Mouse (Mus musculus) cerebellum, adult 11-12 months (tissue): ENCODE data around the gene Hs3st6.
"Not testable (repeated sequence)": the region's sequence is repeated elsewhere in the genome, so short reads cannot be mapped to it uniquely, and the experiment has no call there.

Experiments
- DNase-seq: peaks from one replicate; pipeline ENCODE4 v3.0.0; 2022

Gene Hs3st6

GRCm38 (mm10) chr17:24752415-24753394, at the start of gene Hs3st6:
Hs3st6 (plus strand) TSS chr17:24752988.
- no peak for DNase-seq

DNA sequence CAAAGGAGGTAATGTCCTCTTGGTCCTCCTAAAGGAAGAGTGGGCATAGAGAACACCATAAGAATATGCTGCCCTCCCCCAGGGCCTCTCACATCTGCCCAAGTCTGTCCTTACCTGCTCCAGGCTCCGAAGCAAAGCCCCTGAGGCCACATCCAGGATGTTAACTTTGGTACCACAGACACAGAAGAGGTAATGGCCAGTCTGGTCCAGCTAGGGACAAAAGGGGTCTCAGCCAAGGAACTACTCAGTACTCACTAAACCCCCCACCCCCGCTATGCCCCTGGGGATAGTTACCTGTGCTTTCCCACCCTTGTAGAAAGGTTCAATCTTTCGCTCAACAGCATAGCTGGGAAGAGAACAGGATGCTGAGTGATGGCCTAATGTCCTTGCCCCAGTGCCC, 47.0 kb upstream of the Hs3st6 start:
- DNase-seq: peak; percentile 19

DNA sequence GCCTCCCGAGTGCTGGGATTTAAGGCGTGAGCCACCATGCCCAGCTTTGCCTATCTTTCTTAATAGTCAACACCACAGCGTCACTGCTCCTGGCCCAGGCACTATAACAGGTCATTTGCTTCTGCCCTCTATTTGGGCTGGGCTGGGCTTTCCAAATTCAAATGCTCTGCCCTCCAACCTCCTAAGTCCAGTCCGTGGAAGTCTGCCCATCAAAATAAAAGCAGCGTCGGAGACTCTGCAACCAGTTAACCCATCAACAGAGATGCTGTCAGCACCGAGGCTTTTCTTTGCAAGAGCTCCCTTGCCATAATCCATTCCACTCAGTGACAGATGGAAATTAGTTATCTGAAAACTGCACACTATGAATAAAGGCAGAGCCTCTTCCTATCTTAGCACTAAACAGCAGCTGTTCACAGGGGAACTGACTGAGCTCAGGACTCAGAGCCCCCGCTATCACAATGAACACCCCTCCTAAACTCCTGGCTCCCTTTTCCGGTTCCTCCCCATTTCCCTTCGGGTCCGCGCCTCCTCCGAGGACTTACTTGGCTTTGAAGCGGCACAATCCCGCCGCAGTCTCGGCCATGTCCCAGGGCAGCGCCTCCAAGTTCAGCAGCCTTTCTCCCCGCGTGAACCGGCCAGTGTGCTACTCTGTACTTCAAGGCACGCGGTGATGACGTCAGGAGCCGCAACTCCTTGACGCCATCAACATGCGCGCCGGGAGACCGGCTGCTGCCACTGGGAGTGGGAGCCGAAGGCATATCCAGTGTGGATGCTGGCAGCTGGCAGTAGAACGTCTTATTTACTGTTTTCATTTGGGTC, 45.6 kb upstream of the Hs3st6 start, which contains the start of gene Tbl3:
Gene Tbl3, minus strand, starts transcription at position 679 of the 819 bp plus-strand sequence.
- DNase-seq: peak; percentile 90

- DNase-seq: no peak
Measured at GRCm38 (mm10) chr17:24707801-24708425, 44.9 kb upstream of the Hs3st6 start.

DNA sequence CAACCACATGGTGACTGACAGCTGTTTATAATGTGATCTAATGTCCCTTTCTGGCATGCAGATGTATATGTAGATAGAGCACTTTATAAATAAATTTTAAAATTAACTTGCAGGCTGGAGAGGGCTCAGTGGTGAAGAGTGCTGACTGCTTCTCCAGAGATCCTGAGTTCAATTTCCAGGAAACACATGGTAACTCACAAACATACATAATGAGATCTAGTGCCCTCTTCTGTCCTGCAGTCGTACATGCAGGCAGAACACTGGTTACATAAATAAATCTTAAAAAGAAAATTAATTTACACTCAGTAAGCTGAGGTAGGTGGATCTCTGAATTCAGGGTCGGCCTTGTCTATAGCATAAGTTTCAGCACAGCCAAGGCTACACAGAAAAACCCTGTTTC, 44.1 kb upstream of the Hs3st6 start:
- DNase-seq: no peak

- DNase-seq: no peak
Measured at GRCm38 (mm10) chr17:24715556-24715955, 37.2 kb upstream of the Hs3st6 start.

DNA sequence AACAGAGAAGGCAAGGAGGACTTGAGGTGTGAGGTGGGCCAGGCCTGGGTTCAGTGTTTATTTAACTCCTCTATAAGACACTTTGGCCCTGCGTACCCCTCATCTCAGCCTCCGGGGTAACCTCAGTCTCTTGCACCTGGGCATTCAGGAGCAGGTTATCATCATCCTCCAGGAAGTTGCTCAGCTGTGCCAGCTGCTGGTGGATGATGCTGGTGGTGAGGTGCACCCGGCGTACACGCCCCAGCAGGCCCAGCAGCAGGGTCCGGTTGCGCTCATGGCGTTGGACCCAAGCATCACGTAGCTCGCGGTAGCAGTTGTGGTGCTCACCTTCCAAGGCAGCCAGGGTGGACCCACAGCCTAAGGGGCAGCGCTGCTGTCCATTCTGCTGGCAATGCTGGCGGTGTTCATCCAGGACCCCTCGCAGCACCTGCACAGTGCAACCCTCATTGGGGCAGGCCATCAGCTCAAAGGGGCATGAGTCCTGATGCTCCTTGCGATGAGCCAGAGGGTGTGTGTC, 36.6 kb upstream of the Hs3st6 start:
- no peak for DNase-seq

DNA sequence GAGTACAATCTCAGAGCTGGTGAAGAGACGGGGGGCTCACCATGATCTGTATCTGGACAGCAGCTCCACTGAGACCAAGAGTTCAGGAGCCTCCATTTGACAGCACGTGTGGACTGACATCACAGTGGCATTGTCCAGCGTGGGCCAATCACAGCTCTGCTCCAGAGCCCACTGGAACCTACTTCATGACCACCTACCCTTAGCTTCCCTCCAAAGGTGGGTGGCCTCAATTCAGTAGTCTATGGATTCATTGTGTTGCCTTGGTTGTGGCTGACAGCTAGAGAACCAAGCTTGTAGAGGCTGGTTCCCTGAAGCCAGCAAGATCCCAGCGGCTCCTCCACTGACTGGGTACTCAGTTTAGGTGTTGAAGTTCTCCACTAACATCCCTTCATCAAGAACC, 34.8 kb upstream of the Hs3st6 start, which contains the start of the genes Rnf151 and Rps2:
Gene Rnf151, minus strand, starts transcription at position 121 of the 400 bp plus-strand sequence.
Gene Rps2, plus strand, starts transcription at position 174 of the 400 bp plus-strand sequence.
- DNase-seq: no peak

DNA sequence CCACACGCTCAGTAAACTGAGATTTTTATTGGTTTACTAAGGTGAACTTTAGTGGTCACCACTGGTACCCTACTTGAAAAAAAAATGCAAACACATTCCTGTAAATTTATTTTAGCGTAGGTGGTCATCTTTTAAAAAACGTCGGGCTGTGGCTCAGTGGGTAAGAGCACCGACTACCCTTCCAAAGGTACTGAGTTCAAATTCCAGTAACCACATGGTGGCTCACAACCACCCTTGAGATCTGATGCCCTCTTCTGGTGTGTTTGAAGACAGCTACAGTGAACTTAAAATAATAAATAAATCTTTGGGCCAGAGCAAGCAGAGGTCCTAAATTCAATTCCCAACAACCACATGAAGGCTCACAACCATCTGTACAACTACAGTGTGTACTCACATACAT, 33.9 kb upstream of the Hs3st6 start:
- not testable (repeated sequence) for DNase-seq

- DNase-seq: peak; percentile 99
Measured at GRCm38 (mm10) chr17:24719494-24720222, 33.1 kb upstream of the Hs3st6 start.

GRCm38 (mm10) chr17:24720616-24721015, 32.2 kb upstream of the Hs3st6 start:
- DNase-seq: not testable (repeated sequence)

- not testable (repeated sequence) for DNase-seq
Measured at GRCm38 (mm10) chr17:24721383-24721955, 31.3 kb upstream of the Hs3st6 start.

DNA sequence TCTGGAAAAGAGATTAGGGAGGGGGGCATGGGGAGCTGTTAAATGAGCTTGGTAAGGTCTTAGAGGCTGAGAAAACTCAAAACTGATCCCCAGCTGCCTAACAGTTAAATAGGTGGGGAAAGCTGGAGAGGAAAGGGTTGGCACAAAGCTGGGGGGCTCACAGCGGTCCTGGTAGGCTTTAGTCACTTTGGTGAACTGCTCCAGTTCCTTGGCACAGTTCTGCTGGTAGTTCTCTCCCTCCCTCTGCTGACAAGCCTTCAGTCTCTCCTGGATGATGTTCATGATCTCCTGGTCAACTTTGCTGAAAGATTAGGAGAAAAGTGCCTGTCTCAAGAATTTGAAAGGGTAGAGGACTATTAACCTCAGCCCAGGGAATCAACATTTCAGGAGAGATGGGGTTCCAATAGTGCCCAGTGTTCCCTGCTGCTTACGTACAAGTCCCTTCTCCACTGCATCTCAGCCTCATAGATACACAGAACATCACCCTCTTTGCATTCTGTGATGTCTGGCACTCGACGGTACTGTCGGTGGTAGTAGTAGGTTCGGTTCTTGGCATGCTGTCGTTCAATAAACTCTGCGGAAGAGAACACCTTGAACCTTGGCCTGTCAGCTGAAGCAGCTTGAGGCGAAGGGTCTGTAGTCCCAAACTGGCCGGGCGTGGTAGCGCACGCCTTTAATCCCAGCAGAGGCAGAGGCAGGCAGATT, 30.4 kb upstream of the Hs3st6 start:
- DNase-seq: no peak

DNA sequence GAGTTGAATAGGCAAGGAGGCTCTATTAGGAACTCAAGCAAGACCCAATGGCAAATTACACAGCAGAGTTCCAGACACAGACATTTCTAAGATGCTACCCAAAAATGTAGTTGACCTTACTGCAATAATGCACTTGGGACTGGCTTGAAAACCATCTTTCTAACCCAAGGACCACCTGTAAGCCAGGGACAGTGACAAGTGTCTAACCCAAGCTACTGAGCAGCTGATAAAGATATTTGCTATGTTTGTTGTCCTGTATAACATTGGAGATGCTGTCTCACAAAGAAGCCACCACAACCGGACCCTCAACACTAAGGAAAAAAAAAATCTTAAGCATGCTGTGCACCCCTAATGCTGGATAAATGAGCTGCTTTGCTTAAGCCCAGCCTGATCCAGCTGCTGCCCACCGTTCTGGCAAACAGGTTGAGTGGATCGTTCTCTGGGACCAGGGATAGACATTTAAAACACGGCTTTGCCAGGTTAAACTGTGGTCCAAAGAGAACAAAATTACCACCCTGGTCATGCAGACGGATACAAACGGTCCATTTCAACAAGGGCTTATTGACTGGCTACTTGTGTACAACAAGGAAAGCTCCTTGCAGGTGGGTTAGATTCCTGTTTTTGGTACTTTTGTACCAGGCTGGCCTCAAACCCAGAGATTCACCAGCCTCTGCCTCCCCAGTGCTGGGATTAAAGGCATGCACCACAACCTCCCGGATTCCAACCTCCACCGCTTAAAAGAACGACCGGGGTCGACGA, 29.5 kb upstream of the Hs3st6 start:
- no peak for DNase-seq

DNA sequence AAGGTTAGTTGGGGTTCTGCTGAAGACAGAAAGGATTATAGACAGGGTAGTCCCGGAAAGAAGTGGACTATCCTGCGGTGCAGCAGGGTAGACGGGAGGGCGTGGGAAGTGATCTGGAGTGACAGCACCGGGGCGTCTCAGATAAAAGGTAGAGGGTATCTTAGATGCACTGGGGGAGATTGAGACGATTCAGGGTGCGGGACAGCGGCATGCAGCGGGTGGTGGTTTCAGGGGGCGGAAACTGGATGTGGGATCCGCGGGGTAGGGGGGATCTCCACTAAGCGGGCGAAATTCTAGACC, 29.0 kb upstream of the Hs3st6 start:
- no peak for DNase-seq

- peak; percentile 93 for DNase-seq
Measured at GRCm38 (mm10) chr17:24724184-24724583, 28.6 kb upstream of the Hs3st6 start, which contains the start of gene Ndufb10. Ndufb10 (minus strand) TSS chr17:24724478.

DNA sequence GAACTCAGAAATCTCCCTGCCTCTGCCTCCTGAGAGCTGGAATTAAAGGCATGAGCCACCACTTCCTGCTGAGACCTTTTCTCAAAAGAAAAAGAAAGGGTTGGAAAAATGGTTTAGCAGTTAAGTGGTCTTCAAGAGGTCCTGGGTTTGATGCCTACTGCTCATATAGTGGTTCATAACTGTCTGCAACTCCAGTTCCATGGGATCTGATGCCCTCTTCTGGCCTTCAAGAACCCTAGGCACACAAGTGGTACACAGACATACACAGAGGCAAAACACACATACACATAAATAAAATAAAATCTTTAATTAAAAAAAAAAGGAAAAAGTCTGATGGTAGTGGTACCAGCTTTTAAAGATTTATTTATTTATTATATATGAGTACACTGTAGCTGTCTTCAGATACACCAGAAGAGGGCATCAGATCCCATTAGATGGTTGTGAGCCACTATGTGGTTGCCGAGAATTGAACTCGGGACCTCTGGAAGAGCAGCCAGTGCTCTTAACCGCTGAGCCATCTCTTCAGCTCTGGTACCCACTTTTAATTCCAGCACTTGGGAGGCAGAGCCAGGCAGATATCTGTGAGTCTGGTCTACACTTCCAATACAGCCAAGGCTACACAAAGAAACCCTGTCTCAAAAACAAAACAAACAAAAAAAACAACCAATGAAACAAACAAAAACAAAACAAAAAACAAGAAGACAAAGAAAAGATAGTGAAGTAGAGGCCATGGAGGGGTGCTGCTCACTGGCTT, 27.0 kb upstream of the Hs3st6 start:
- no peak for DNase-seq

- no peak for DNase-seq
Measured at GRCm38 (mm10) chr17:24727618-24728017, 25.2 kb upstream of the Hs3st6 start, which contains the start of gene Rpl3l. Rpl3l (plus strand) TSS chr17:24727820.

DNA sequence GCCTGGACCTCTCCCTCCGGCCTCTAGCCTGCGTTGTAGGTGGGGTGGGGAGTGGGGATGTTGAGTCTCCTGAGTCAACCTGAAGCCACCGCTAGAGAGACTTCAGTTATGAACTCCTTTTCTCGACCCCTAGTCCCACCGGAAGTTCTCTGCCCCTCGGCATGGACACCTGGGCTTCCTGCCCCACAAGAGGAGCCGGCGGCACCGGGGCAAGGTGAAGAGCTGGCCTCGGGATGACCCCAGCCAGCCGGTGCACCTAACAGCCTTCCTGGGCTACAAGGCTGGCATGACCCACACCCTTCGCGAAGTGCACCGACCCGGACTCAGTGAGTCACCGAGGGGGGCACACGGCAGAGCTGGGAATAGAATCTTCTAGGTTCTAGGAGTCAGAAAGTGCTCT, 24.6 kb upstream of the Hs3st6 start:
- DNase-seq: no peak
